10 mouse cellular contexts compared by ENCODE assay signal in the genomic region with DNA sequence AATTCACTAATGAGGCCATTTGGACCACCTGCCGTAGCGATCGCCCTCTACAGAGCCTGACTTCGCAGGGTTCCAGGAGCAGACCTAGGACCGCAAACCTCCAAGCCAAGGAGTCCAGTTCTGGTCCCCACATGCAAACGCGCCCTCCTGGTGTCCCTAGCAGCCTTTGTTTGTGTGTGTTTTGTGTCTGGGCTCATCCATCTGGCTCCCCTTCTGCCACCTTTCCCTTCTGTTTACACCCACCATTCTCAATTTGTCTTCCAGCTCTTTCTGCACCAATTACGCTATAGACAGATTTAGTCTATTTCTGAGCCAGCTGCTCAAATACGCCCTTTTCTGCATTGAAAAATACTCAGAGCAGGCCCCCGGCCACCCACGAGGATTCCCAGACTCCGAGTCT. TPM values are rescaled to one million over a fixed set of nuclear protein-coding genes. Genes with fewer than 3 reads are reported as not detected.
A peak's percentile ranks its signal among the peaks of the same experiment; 100 is the strongest.
DNase-seq lines count a peak whose midpoint lies in the region; ATAC-seq lines count a peak whose summit lies in the region.
"Had no signal": no experiment of that assay in that cellular context is flagged by ENCODE, and none has a peak within 500 bp of the region (broad histone marks: within the 10 kb centered on the region; RNA-seq: fewer than 3 reads in every experiment).

No protein-coding gene starts in this region.

- no peaks in the 10 kb centered on the region; the same call in 1 of the 2 replicates for H3K4me1 ChIP-seq in forebrain, embryonic 11.5 days (replicated peaks; ENCODE audit: control insufficient read depth, insufficient read depth, low read length)
- no peaks in the 10 kb centered on the region for H3K4me1 ChIP-seq in midbrain, embryonic 14.5 days (ENCODE audit: control insufficient read depth, insufficient read depth, low read length)
- no peaks in the 10 kb centered on the region for H3K4me1 ChIP-seq in kidney, embryonic 14.5 days (ENCODE audit: control insufficient read depth, insufficient read depth, low read length)

- no peaks in the 10 kb centered on the region for H3K36me3 ChIP-seq in forebrain, embryonic 11.5 days (ENCODE audit: control insufficient read depth, insufficient read depth, low read length)
- H3K36me3 ChIP-seq in midbrain, embryonic 14.5 days (ENCODE audit: control insufficient read depth, insufficient read depth, low read length): no peaks in the 10 kb centered on the region
- H3K36me3 ChIP-seq in kidney, embryonic 14.5 days (ENCODE audit: control insufficient read depth, insufficient read depth, low read length): no peaks in the 10 kb centered on the region

- no peak overlapping the region for H3K9ac ChIP-seq in forebrain, embryonic 11.5 days (ENCODE audit: low read length)
- H3K9ac ChIP-seq in midbrain, embryonic 14.5 days (replicated peaks; ENCODE audit: low read length): no peak overlapping the region
- H3K9ac ChIP-seq in kidney, embryonic 14.5 days (ENCODE audit: low read depth, low read length): no peak overlapping the region

- peak; percentile 54 for DNase-seq in forebrain, embryonic 11.5 days (ENCODE audit: low spot score)
- DNase-seq in layer of hippocampus, adult 11-12 months (ENCODE audit: low spot score): peak; percentile 75
- DNase-seq in midbrain, embryonic 14.5 days: peak; percentile 14
- no peak for DNase-seq in thymus, postnatal 36 days
- no peak for DNase-seq in gastrocnemius, postnatal 25 days
- no peak for DNase-seq in urinary bladder, postnatal 25 days (ENCODE audit: low spot score)
- DNase-seq: heart, adult 11 months had no signal

- H3K27me3 ChIP-seq in forebrain, embryonic 11.5 days (ENCODE audit: control insufficient read depth, insufficient read depth, low read length): no peaks in the 10 kb centered on the region
- no peaks in the 10 kb centered on the region for H3K27me3 ChIP-seq in midbrain, embryonic 14.5 days (ENCODE audit: control insufficient read depth, insufficient read depth, low read length)
- no peaks in the 10 kb centered on the region for H3K27me3 ChIP-seq in kidney, embryonic 14.5 days (ENCODE audit: control insufficient read depth, insufficient read depth, low read length)
- H3K27me3 ChIP-seq: CH12.LX had no signal

- H3K4me2 ChIP-seq in forebrain, embryonic 11.5 days (ENCODE audit: low read depth, low read length, severe bottlenecking): no peak overlapping the region
- no peak overlapping the region for H3K4me2 ChIP-seq in midbrain, embryonic 14.5 days (ENCODE audit: low read length)
- no peak overlapping the region for H3K4me2 ChIP-seq in kidney, embryonic 14.5 days (replicated peaks; ENCODE audit: low read depth, low read length)

- H3K27ac ChIP-seq in forebrain, embryonic 11.5 days (ENCODE audit: low read depth, low read length): no peak overlapping the region
- H3K27ac ChIP-seq in midbrain, embryonic 14.5 days (replicated peaks; ENCODE audit: low read depth, low read length): no peak overlapping the region
- no peak overlapping the region for H3K27ac ChIP-seq in kidney, embryonic 14.5 days (ENCODE audit: low read depth, low read length)

- H3K9me3 ChIP-seq in forebrain, embryonic 11.5 days (ENCODE audit: control insufficient read depth, low read length): no peaks in the 10 kb centered on the region
- H3K9me3 ChIP-seq in midbrain, embryonic 14.5 days (ENCODE audit: control insufficient read depth, low read length): no peaks in the 10 kb centered on the region
- H3K9me3 ChIP-seq in kidney, embryonic 14.5 days (ENCODE audit: control insufficient read depth, low read length): no peaks in the 10 kb centered on the region

- H3K4me3 ChIP-seq in forebrain, embryonic 11.5 days (ENCODE audit: low read depth, low read length): no peak overlapping the region
- H3K4me3 ChIP-seq in midbrain, embryonic 14.5 days (replicated peaks; ENCODE audit: low read depth, low read length): no peak overlapping the region
- no peak overlapping the region for H3K4me3 ChIP-seq in kidney, embryonic 14.5 days (ENCODE audit: low read length)

- ATAC-seq in cerebellum, adult (ENCODE audit: insufficient number of reproducible peaks, low FRiP score, low TSS enrichment): peak; percentile 75; the same call in 1 of the 2 replicates
- ATAC-seq in forebrain, embryonic 11.5 days (replicated peaks; ENCODE audit: low FRiP score): peak; percentile 64
- no peak for ATAC-seq in midbrain, embryonic 14.5 days (ENCODE audit: low FRiP score, low TSS enrichment)
- no peak for ATAC-seq in kidney, embryonic 14.5 days (ENCODE audit: low FRiP score, low TSS enrichment)

- WGBS in forebrain, embryonic 11.5 days: 78% methylated on average over 12 of the region's 12 CpGs
- 58% methylated on average over 12 of the region's 12 CpGs for WGBS in midbrain, embryonic 14.5 days
- WGBS in kidney, embryonic 14.5 days: 87% methylated on average over 12 of the region's 12 CpGs

RNA-seq across cellular contexts. Expression of gene Slc7a1, which starts 54.1 kb away (rescaled TPM):
- 28.1 and 32.9 TPM in 2 replicates for polyA plus RNA-seq in forebrain, embryonic 11.5 days (2014; fragmentation: Nextera tagmentation; extraction: Ambion mirVana)
- 38.8 and 46.8 TPM in 2 replicates for polyA plus RNA-seq in midbrain, embryonic 14.5 days (2014; fragmentation: Nextera tagmentation; extraction: Ambion mirVana)
- 1 to 10 TPM; 2.9 to 3.1 TPM for total RNA-seq in gastrocnemius, postnatal 25 days (2021)
- polyA plus RNA-seq in kidney, embryonic 14.5 days (2014; fragmentation: Nextera tagmentation; extraction: Ambion mirVana): 36.2 and 36.8 TPM in 2 replicates

Comparison
In these comparisons a context has a peak if more than half of its experiments do, and no peak if none do; other contexts are left out.
1. ATAC-seq: peak in cerebellum, adult (single experiment) and forebrain, embryonic 11.5 days (single experiment); none in midbrain, embryonic 14.5 days (single experiment) and kidney, embryonic 14.5 days (single experiment).
2. DNase-seq: peak in forebrain, embryonic 11.5 days (single experiment), layer of hippocampus, adult 11-12 months (single experiment) and midbrain, embryonic 14.5 days (single experiment); none in thymus, postnatal 36 days (0 of 2), gastrocnemius, postnatal 25 days (single experiment) and urinary bladder, postnatal 25 days (single experiment).